Comparison of ENCODE assay signal across 19 mouse cellular contexts in genomic region chr10:109047537-109047936, GRCm38 (mm10). TPM values are rescaled to one million over a fixed set of nuclear protein-coding genes. Genes with fewer than 3 reads are reported as not detected.
A peak's percentile ranks its signal among the peaks of the same experiment; 100 is the strongest.
DNase-seq lines count a peak whose midpoint lies in the region.
"Had no signal": no experiment of that assay in that cellular context is flagged by ENCODE, and none has a peak within 500 bp of the region (broad histone marks: within the 10 kb centered on the region; RNA-seq: fewer than 3 reads in every experiment).

No protein-coding gene starts in this region.

- peak; percentile 7 for DNase-seq in left cerebral cortex, adult 11 months (ENCODE audit: low spot score)
- no peak for DNase-seq in left cerebral cortex, postnatal 10 days (ENCODE audit: extremely low spot score in 1 of 2, low spot score in 2 of 2)
- DNase-seq in retina, postnatal 1 day = peak; percentile 15
- DNase-seq in retina, embryonic 14.5 days (ENCODE audit: low spot score) = no peak
- peak; percentile 58 for DNase-seq in brain, adult 2 months (ENCODE audit: low read depth, low spot score)
- DNase-seq in telencephalon, adult 2 months (ENCODE audit: low read depth, low spot score) = peak; percentile 36
- DNase-seq in adrenal gland, adult 8-10 months = no peak
- DNase-seq: adrenal gland, adult 2 months; adrenal gland, postnatal 14 days; adrenal gland, postnatal 36 days; cerebellum, adult 11 months; cerebellum, adult 18-20 months; cerebellum, adult 8-10 months; cerebellum, adult 9-11 months; cerebellum, postnatal 14 days; cerebellum, postnatal 36 days; embryo, embryonic 11 days had no signal

- intact Hi-C loops in left cerebral cortex, postnatal 10 days (cut with DNase I) = no loop called here

RNA-seq across cellular contexts. Expression of gene Syt1, which starts 36.8 kb away (rescaled TPM):
- total RNA-seq in left cerebral cortex, postnatal 10 days (2021) = 100 to 1,000 TPM; 932 TPM
- total RNA-seq in adrenal gland, adult 8-10 months (2022) = 10 to 100 TPM; 12.3 to 26.7 (median 17.9) TPM
- total RNA-seq: common myeloid progenitor, adult 5-6 weeks; MEL had no signal

Comparison
In these comparisons a context has a peak if more than half of its experiments do, and no peak if none do; other contexts are left out.
1. DNase-seq: peak in left cerebral cortex, adult 11 months (single experiment), retina, postnatal 1 day (single experiment), brain, adult 2 months (single experiment) and telencephalon, adult 2 months (single experiment); none in left cerebral cortex, postnatal 10 days (0 of 2), retina, embryonic 14.5 days (single experiment) and adrenal gland, adult 8-10 months (single experiment).
2. RNA of gene Syt1, which starts 36.8 kb away (total RNA-seq): 932 TPM in left cerebral cortex, postnatal 10 days; 12.3 to 26.7 TPM in adrenal gland, adult 8-10 months; every median in the first group is over 10 times any median in the second.